Mouse (Mus musculus) spleen, adult 2 months (tissue): Measurements from ENCODE around the gene Mapk12. TPM values are rescaled to one million over a fixed set of nuclear protein-coding genes. Genes with fewer than 3 reads are reported as not detected.

Experiments used
- DNase-seq, 2 experiments: peaks; one replicate each; pipeline versions ENCODE4 v3.0.0 to v3.0.0-alpha.2; 2012 to 2021; ENCODE audit warnings: low spot score in 2 of 2, low read depth in 1 of 2
- H3K27ac ChIP-seq: fragments of 200-500 bp; 2 replicates; pipeline ENCODE4 v1.5.1; 2012; ENCODE audit warnings: low read length, inconsistent platforms; ENCODE audit not compliant: insufficient read depth
- H3K27me3 ChIP-seq: fragments of 200-500 bp; 2 replicates; pipeline ENCODE4 v1.6.1; 2012; ENCODE audit warnings: mild to moderate bottlenecking, moderate library complexity, low read length, inconsistent platforms; ENCODE audit not compliant: control insufficient read depth, insufficient read depth
- H3K36me3 ChIP-seq: fragments of 200-500 bp; 2 replicates; pipeline ENCODE4 v1.6.1; 2012; ENCODE audit warnings: mild to moderate bottlenecking, low read length, inconsistent platforms; ENCODE audit not compliant: control insufficient read depth, insufficient read depth
- H3K4me1 ChIP-seq: fragments of 200-500 bp; 2 replicates; pipeline ENCODE4 v1.6.1; 2011; ENCODE audit warnings: inconsistent platforms; ENCODE audit not compliant: control insufficient read depth, insufficient read depth, insufficient read length
- H3K4me3 ChIP-seq: fragments of 200-500 bp; 2 replicates; pipeline ENCODE4 v1.5.1; 2011; ENCODE audit warnings: mild to moderate bottlenecking, inconsistent platforms; ENCODE audit not compliant: insufficient read depth, insufficient read length; ENCODE audit errors: extremely low read depth
- CTCF ChIP-seq: fragments of 200-500 bp; IDR thresholded peaks from 2 replicates; pipeline ENCODE4 v1.5.1; 2011; ENCODE audit warnings: mild to moderate bottlenecking, inconsistent platforms; ENCODE audit not compliant: insufficient read depth, insufficient read length, insufficient replicate concordance; ENCODE audit errors: extremely low read depth
- POLR2A ChIP-seq: fragments of 200-500 bp; IDR thresholded peaks from 2 replicates; pipeline ENCODE4 v1.6.1; 2011; ENCODE audit warnings: low read depth, low read length, inconsistent platforms
- WGBS: fragments of 180-500 bp; shearing (Covaris S2); methylation state at CpG from one replicate; pipeline ENCODE4 v1.1.7; 2018; 5-methylcytosine and 5-hydroxymethylcytosine counted together
- polyA plus RNA-seq: library from polyadenylated mRNA; depleted of rRNA; stranded (reverse); fragments of >200 nt; gene quantifications from 2 replicates; pipeline ENCODE4 v1.2.3, GENCODE M21; 2012

Gene Mapk12
- polyA plus RNA-seq, 1 experiment, result 3.9 TPM

- 85% methylated on average over 9 of the region's 9 CpGs for WGBS
These were observed 30.4 kb downstream of the Mapk12 start for GRCm38 (mm10) chr15:89110147-89110546.

GRCm38 (mm10) chr15:89106976-89107375 is 33.5 kb downstream of the Mapk12 start:
- DNase-seq, result no peak
- Histone ChIP-seq H3K27me3 (no peaks in the 10 kb centered on the region), H3K4me1 (no peaks in the 10 kb centered on the region), H3K27ac (no peak overlapping the region), H3K4me3 (no peak overlapping the region), H3K36me3 (peaks cover 37% of the 10 kb centered on the region)
- WGBS, result 94% methylated on average over 1 of the region's 1 CpGs
- TF ChIP-seq CTCF (no peak), POLR2A (no peak)

More at GRCm38 (mm10) chr15:89110147-89110546, 30.4 kb downstream of the Mapk12 start:
- DNase-seq, result no peak
- Histone ChIP-seq H3K4me3 (no peak overlapping the region), H3K36me3 (peaks cover 34% of the 10 kb centered on the region), H3K27ac (no peak overlapping the region), H3K4me1 (no peaks in the 10 kb centered on the region), H3K27me3 (no peaks in the 10 kb centered on the region)
- TF ChIP-seq POLR2A (no peak), CTCF (no peak)

GRCm38 (mm10) chr15:89106073-89106472 is 34.4 kb downstream of the Mapk12 start:
- no peak for DNase-seq
- no peak for TF ChIP-seq CTCF
- no peak for TF ChIP-seq POLR2A
- no peaks in the 10 kb centered on the region for H3K27me3 ChIP-seq
- peaks cover 39% of the 10 kb centered on the region for H3K36me3 ChIP-seq
- 95% methylated on average over 13 of the region's 13 CpGs for WGBS
- H3K4me3 ChIP-seq, result no peak overlapping the region
- H3K27ac ChIP-seq, result no peak overlapping the region
- no peaks in the 10 kb centered on the region for H3K4me1 ChIP-seq

GRCm38 (mm10) chr15:89104425-89104824 is 36.1 kb downstream of the Mapk12 start:
- peaks cover 38% of the 10 kb centered on the region for H3K36me3 ChIP-seq
- no peak overlapping the region for H3K4me3 ChIP-seq
- H3K4me1 ChIP-seq, result no peaks in the 10 kb centered on the region
- H3K27me3 ChIP-seq, result no peaks in the 10 kb centered on the region
- H3K27ac ChIP-seq, result no peak overlapping the region
- no peak for DNase-seq
- TF ChIP-seq POLR2A, result no peak
- TF ChIP-seq CTCF, result no peak
- WGBS, result 97% methylated on average over 8 of the region's 8 CpGs

GRCm38 (mm10) chr15:89103921-89104320 is 36.6 kb downstream of the Mapk12 start:
- WGBS, result 88% methylated on average over 10 of the region's 10 CpGs
- H3K4me1 ChIP-seq, result no peaks in the 10 kb centered on the region
- no peak for DNase-seq
- peaks cover 41% of the 10 kb centered on the region for H3K36me3 ChIP-seq
- TF ChIP-seq CTCF (no peak), POLR2A (no peak)
- H3K4me3 ChIP-seq, result no peak overlapping the region
- no peak overlapping the region for H3K27ac ChIP-seq
- no peaks in the 10 kb centered on the region for H3K27me3 ChIP-seq

GRCm38 (mm10) chr15:89102646-89103045 is 37.9 kb downstream of the Mapk12 start:
- WGBS, result 88% methylated on average over 5 of the region's 5 CpGs
- no peak for TF ChIP-seq CTCF
- no peak for TF ChIP-seq POLR2A

GRCm38 (mm10) chr15:89100823-89101222 is 39.7 kb downstream of the Mapk12 start:
- DNase-seq, result no peak
- WGBS, result 94% methylated on average over 12 of the region's 12 CpGs
- H3K36me3 ChIP-seq, result peaks cover 47% of the 10 kb centered on the region

More at GRCm38 (mm10) chr15:89102646-89103045, 37.9 kb downstream of the Mapk12 start:
- H3K27ac ChIP-seq, result no peak overlapping the region
- H3K4me1 ChIP-seq, result no peaks in the 10 kb centered on the region
- H3K27me3 ChIP-seq, result no peaks in the 10 kb centered on the region
- peaks cover 42% of the 10 kb centered on the region for H3K36me3 ChIP-seq
- DNase-seq, result no peak
- H3K4me3 ChIP-seq, result no peak overlapping the region

GRCm38 (mm10) chr15:89098616-89099015 is 41.9 kb downstream of the Mapk12 start:
- no peak overlapping the region for H3K27ac ChIP-seq
- TF ChIP-seq POLR2A (no peak), CTCF (no peak)
- H3K36me3 ChIP-seq, result peaks cover 53% of the 10 kb centered on the region
- H3K4me1 ChIP-seq, result no peaks in the 10 kb centered on the region
- H3K4me3 ChIP-seq, result no peak overlapping the region
- 95% methylated on average over 7 of the region's 7 CpGs for WGBS
- DNase-seq, result no peak
- no peaks in the 10 kb centered on the region for H3K27me3 ChIP-seq

More at GRCm38 (mm10) chr15:89100823-89101222, 39.7 kb downstream of the Mapk12 start:
- Histone ChIP-seq H3K27ac (no peak overlapping the region), H3K27me3 (no peaks in the 10 kb centered on the region), H3K4me1 (no peaks in the 10 kb centered on the region), H3K4me3 (no peak overlapping the region)
- TF ChIP-seq POLR2A (no peak), CTCF (no peak)
